8 mouse cellular contexts compared by ENCODE assay signal in genomic region chr7:105634272-105634920, GRCm38 (mm10). TPM values are rescaled to one million over a fixed set of nuclear protein-coding genes. Genes with fewer than 3 reads are reported as not detected.
A peak's percentile ranks its signal among the peaks of the same experiment; 100 is the strongest.
DNase-seq lines count a peak whose midpoint lies in the region; ATAC-seq and TF ChIP-seq lines count a peak whose summit lies in the region.

No protein-coding gene starts in this region.

- no peak for TF ChIP-seq CTCF in embryonic fibroblast, embryonic 13.5 days (IDR thresholded peaks at IDR 0.05; ENCODE audit: borderline replicate concordance, insufficient read depth, low read length)

- no peak for DNase-seq in kidney, adult 18-20 months
- DNase-seq in ovary, postnatal 10 days (ENCODE audit: low spot score) = no peak
- no peak for DNase-seq in thymus, postnatal 25 days
- DNase-seq in embryo, embryonic 9.5 days (ENCODE audit: extremely low spot score) = no peak

- H3K4me3 ChIP-seq in kidney, embryonic 14.5 days (ENCODE audit: low read length) = peak overlapping the region; percentile 81
- H3K4me3 ChIP-seq in embryonic fibroblast, embryonic 13.5 days (ENCODE audit: insufficient read depth, low read length) = no peak overlapping the region
- H3K4me3 ChIP-seq in intestine, embryonic 15.5 days (replicated peaks) = no peak overlapping the region
- peak overlapping the region; percentile 88 for H3K4me3 ChIP-seq in midbrain, embryonic 15.5 days

- H3K4me2 ChIP-seq in kidney, embryonic 14.5 days (replicated peaks; ENCODE audit: low read depth, low read length) = peak overlapping the region; percentile 77
- peak overlapping the region; percentile 91 for H3K4me2 ChIP-seq in intestine, embryonic 15.5 days (replicated peaks)
- peak overlapping the region; percentile 82 for H3K4me2 ChIP-seq in midbrain, embryonic 15.5 days

- peaks cover 33% of the 10 kb centered on the region for H3K36me3 ChIP-seq in kidney, embryonic 14.5 days (ENCODE audit: control insufficient read depth, insufficient read depth, low read length)
- H3K36me3 ChIP-seq in intestine, embryonic 15.5 days = peaks cover 15% of the 10 kb centered on the region
- peaks cover 7% of the 10 kb centered on the region; the same call in 1 of the 2 replicates for H3K36me3 ChIP-seq in midbrain, embryonic 15.5 days (replicated peaks)

- peaks cover 8% of the 10 kb centered on the region; the same call in 1 of the 2 replicates for H3K4me1 ChIP-seq in kidney, embryonic 14.5 days (ENCODE audit: control insufficient read depth, insufficient read depth, low read length)
- 0 out of 2 replicates have a peak, but pooled peaks cover 3% of the 10 kb centered on the region for H3K4me1 ChIP-seq in embryonic fibroblast, embryonic 13.5 days (ENCODE audit: control insufficient read depth, insufficient read depth, low read length)
- peaks cover 15% of the 10 kb centered on the region for H3K4me1 ChIP-seq in intestine, embryonic 15.5 days (replicated peaks)
- H3K4me1 ChIP-seq in midbrain, embryonic 15.5 days = peaks cover 40% of the 10 kb centered on the region

- H3K9ac ChIP-seq in kidney, embryonic 14.5 days (ENCODE audit: low read depth, low read length) = no peak overlapping the region
- peak overlapping the region; percentile 78; the same call in 1 of the 2 replicates for H3K9ac ChIP-seq in intestine, embryonic 15.5 days
- no peak overlapping the region; the same call in 1 of the 2 replicates for H3K9ac ChIP-seq in midbrain, embryonic 15.5 days

- no peak for ATAC-seq in kidney, embryonic 14.5 days (ENCODE audit: low FRiP score, low TSS enrichment)
- ATAC-seq in intestine, embryonic 15.5 days = no peak
- ATAC-seq in midbrain, embryonic 15.5 days (replicated peaks) = no peak

- 0 out of 2 replicates have a peak overlapping the region, but pooled peaks have one; percentile 26 for H3K27ac ChIP-seq in kidney, embryonic 14.5 days (ENCODE audit: low read depth, low read length)
- H3K27ac ChIP-seq in embryonic fibroblast, embryonic 13.5 days (ENCODE audit: insufficient read depth, low read length) = no peak overlapping the region
- no peak overlapping the region; the same call in 1 of the 2 replicates for H3K27ac ChIP-seq in intestine, embryonic 15.5 days
- peak overlapping the region; percentile 89; the same call in 1 of the 2 replicates for H3K27ac ChIP-seq in midbrain, embryonic 15.5 days

- TF ChIP-seq POLR2A in embryonic fibroblast, embryonic 13.5 days (IDR thresholded peaks at IDR 0.05; ENCODE audit: low read depth, low read length) = 0 out of 2 replicates have a peak, but pooled peaks have one; percentile 0

- no peaks in the 10 kb centered on the region for H3K9me3 ChIP-seq in kidney, embryonic 14.5 days (ENCODE audit: control insufficient read depth, low read length)
- H3K9me3 ChIP-seq in intestine, embryonic 15.5 days = no peaks in the 10 kb centered on the region
- H3K9me3 ChIP-seq in midbrain, embryonic 15.5 days = no peaks in the 10 kb centered on the region

- H3K27me3 ChIP-seq in kidney, embryonic 14.5 days (ENCODE audit: control insufficient read depth, insufficient read depth, low read length) = no peaks in the 10 kb centered on the region
- H3K27me3 ChIP-seq in intestine, embryonic 15.5 days (replicated peaks) = no peaks in the 10 kb centered on the region
- H3K27me3 ChIP-seq in midbrain, embryonic 15.5 days (replicated peaks) = no peaks in the 10 kb centered on the region

- 60% methylated on average over 9 of the region's 9 CpGs for WGBS in kidney, embryonic 14.5 days
- 46% methylated on average over 9 of the region's 9 CpGs for WGBS in intestine, embryonic 15.5 days
- 39% methylated on average over 9 of the region's 9 CpGs for WGBS in midbrain, embryonic 15.5 days

RNA-seq across cellular contexts. Expression of gene Trim3, which starts 1.0 kb away (rescaled TPM):
- 18.8 and 25.5 TPM in 2 replicates for polyA plus RNA-seq in kidney, embryonic 14.5 days (2014; fragmentation: Nextera tagmentation; extraction: Ambion mirVana)
- 54.7 and 60.8 TPM in 2 replicates for polyA plus RNA-seq in embryonic fibroblast, embryonic 13.5 days (2011; ENCODE audit: insufficient read length, low read depth, missing spikeins)
- 21.4 and 24.7 TPM in 2 replicates for polyA plus RNA-seq in intestine, embryonic 15.5 days (2015; fragmentation: Nextera tagmentation; extraction: Ambion mirVana)
- 106 and 107 TPM in 2 replicates for polyA plus RNA-seq in midbrain, embryonic 15.5 days (2015; fragmentation: Nextera tagmentation; extraction: Ambion mirVana)

RNA-seq across cellular contexts. Expression of gene Timm10b, which starts 5.5 kb away (rescaled TPM):
- 180 and 198 TPM in 2 replicates for polyA plus RNA-seq in kidney, embryonic 14.5 days (2014; fragmentation: Nextera tagmentation; extraction: Ambion mirVana)
- polyA plus RNA-seq in embryonic fibroblast, embryonic 13.5 days (2011; ENCODE audit: insufficient read length, low read depth, missing spikeins) = 51.4 and 59.6 TPM in 2 replicates
- 203 and 227 TPM in 2 replicates for polyA plus RNA-seq in intestine, embryonic 15.5 days (2015; fragmentation: Nextera tagmentation; extraction: Ambion mirVana)
- polyA plus RNA-seq in midbrain, embryonic 15.5 days (2015; fragmentation: Nextera tagmentation; extraction: Ambion mirVana) = 127 and 140 TPM in 2 replicates

RNA-seq across cellular contexts. Expression of gene Arfip2, which starts 5.8 kb away (rescaled TPM):
- polyA plus RNA-seq in kidney, embryonic 14.5 days (2014; fragmentation: Nextera tagmentation; extraction: Ambion mirVana) = 88.2 and 94.8 TPM in 2 replicates
- 43.6 and 48.8 TPM in 2 replicates for polyA plus RNA-seq in embryonic fibroblast, embryonic 13.5 days (2011; ENCODE audit: insufficient read length, low read depth, missing spikeins)
- polyA plus RNA-seq in intestine, embryonic 15.5 days (2015; fragmentation: Nextera tagmentation; extraction: Ambion mirVana) = 66.0 and 72.7 TPM in 2 replicates
- polyA plus RNA-seq in midbrain, embryonic 15.5 days (2015; fragmentation: Nextera tagmentation; extraction: Ambion mirVana) = 86.7 and 96.9 TPM in 2 replicates

RNA-seq across cellular contexts. Expression of gene Gm45799, which starts 6.0 kb away (rescaled TPM):
- polyA plus RNA-seq in kidney, embryonic 14.5 days (2014; fragmentation: Nextera tagmentation; extraction: Ambion mirVana) = 23.4 and 24.3 TPM in 2 replicates
- 25.5 and 27.1 TPM in 2 replicates for polyA plus RNA-seq in embryonic fibroblast, embryonic 13.5 days (2011; ENCODE audit: insufficient read length, low read depth, missing spikeins)
- polyA plus RNA-seq in intestine, embryonic 15.5 days (2015; fragmentation: Nextera tagmentation; extraction: Ambion mirVana) = 16.2 and 39.5 TPM in 2 replicates
- polyA plus RNA-seq in midbrain, embryonic 15.5 days (2015; fragmentation: Nextera tagmentation; extraction: Ambion mirVana) = 12.8 and 18.7 TPM in 2 replicates

RNA-seq across cellular contexts. Expression of gene Dnhd1, which starts 16.2 kb away (rescaled TPM):
- polyA plus RNA-seq in kidney, embryonic 14.5 days (2014; fragmentation: Nextera tagmentation; extraction: Ambion mirVana) = 1.3 and 2.0 TPM in 2 replicates
- 1.6 and 3.1 TPM in 2 replicates for polyA plus RNA-seq in embryonic fibroblast, embryonic 13.5 days (2011; ENCODE audit: insufficient read length, low read depth, missing spikeins)
- 0.44 and 0.80 TPM in 2 replicates for polyA plus RNA-seq in intestine, embryonic 15.5 days (2015; fragmentation: Nextera tagmentation; extraction: Ambion mirVana)
- polyA plus RNA-seq in midbrain, embryonic 15.5 days (2015; fragmentation: Nextera tagmentation; extraction: Ambion mirVana) = 1.00 and 2.7 TPM in 2 replicates

Comparison
In these comparisons a context has a peak if more than half of its experiments do, and no peak if none do; other contexts are left out.
1. H3K27ac ChIP-seq: peak in kidney, embryonic 14.5 days (single experiment) and midbrain, embryonic 15.5 days (single experiment); none in embryonic fibroblast, embryonic 13.5 days (single experiment) and intestine, embryonic 15.5 days (single experiment).
2. H3K4me3 ChIP-seq: peak in kidney, embryonic 14.5 days (single experiment) and midbrain, embryonic 15.5 days (single experiment); none in embryonic fibroblast, embryonic 13.5 days (single experiment) and intestine, embryonic 15.5 days (single experiment).
3. Peak in every context shown above with its lines, with median percentiles within 50 percentile points of each other: H3K4me2 ChIP-seq.